Mouse (Mus musculus) CD4-positive, CD25-positive, alpha-beta regulatory T cell, adult 4 months (primary cell): ENCODE results near the gene Melk. TPM values are rescaled to one million over a fixed set of nuclear protein-coding genes. Genes with fewer than 3 reads are reported as not detected.

Experiments used
- ATAC-seq: one replicate; pipeline ENCODE4 v1.8.0; 2017
- polyA plus RNA-seq, 2 experiments: library from polyadenylated mRNA; unstranded; fragments of 100-300 nt; shearing (Covaris generic); gene quantifications; one replicate each; pipeline ENCODE4 v1.2.1; 2017

The Melk gene
- polyA plus RNA-seq, result 1 to 10 TPM; 5.2 to 8.1 TPM

- peak; percentile 91 for ATAC-seq
These were observed at the start of gene Melk for GRCm38 (mm10) chr4:44300781-44301750. TSS of gene Melk (plus strand) at chr4:44300876.

- no peak for ATAC-seq
These were observed 49.2 kb upstream of the Melk start for GRCm38 (mm10) chr4:44251521-44251920.

GRCm38 (mm10) chr4:44251966-44252916 is 48.4 kb upstream of the Melk start:
- ATAC-seq, result no peak

- no peak for ATAC-seq
These were observed 47.5 kb upstream of the Melk start for GRCm38 (mm10) chr4:44253191-44253590.

- no peak for ATAC-seq
These were observed 46.1 kb upstream of the Melk start for GRCm38 (mm10) chr4:44254579-44254978.

DNA sequence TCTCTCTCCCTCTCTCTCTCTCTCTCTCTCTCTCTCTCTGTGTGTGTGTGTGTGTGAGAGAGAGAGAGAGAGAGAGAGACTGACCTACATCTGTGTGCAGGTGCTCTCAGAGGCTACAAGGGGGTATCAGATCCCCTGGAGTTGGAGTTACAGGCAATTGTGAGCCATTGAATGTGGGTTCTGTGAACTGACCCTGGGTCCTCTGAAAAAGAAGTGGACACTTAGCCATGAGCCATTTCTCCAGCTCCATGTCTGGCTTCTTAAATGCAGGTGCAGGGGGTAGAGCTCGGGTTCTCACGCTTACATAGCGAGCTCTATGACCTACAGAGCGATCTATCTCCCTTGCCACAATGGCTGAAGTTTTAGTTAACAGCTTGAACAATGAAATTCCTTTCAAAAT is 41.5 kb upstream of the Melk start:
- no peak for ATAC-seq

DNA sequence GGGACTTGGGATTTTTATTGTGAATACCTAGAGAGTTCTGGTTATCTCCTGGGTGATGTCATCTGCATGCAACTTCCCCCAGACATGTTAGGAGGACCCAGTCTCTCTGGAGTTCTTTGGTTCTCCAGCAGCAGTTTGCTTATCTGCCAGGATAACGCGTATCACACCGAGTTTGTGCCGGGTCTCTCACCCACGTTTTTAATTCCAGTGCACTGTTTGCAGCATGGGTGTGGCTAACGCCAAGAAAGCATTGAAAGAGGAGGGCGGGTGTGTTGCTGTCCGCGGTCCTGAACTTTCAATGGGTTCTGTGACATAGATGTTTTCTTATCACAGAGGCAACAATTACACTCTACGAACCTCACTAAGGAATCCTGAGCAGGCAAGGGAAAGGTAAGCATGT is 40.4 kb upstream of the Melk start:
- no peak for ATAC-seq

GRCm38 (mm10) chr4:44265500-44265899 is 35.2 kb upstream of the Melk start:
- no peak for ATAC-seq

DNA sequence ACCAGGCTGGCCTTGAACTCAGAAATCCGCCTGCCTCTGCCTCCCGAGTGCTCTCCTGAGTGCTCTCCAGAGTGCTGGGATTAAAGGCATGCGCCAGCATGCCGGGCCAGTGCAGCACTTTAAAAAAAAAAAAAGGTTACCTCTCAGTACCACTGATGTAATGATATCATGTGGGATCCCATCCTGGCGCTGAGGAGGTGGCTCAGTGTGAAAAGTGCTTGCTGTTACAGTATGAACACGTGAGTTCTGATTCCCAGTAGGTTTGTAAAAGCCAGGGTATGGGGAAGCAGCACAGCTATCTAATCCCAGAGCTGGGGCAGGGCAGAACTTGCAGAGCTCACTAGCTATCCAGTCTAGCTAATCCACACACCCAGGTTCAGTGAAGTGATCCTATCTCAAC is 33.2 kb upstream of the Melk start:
- no peak for ATAC-seq

DNA sequence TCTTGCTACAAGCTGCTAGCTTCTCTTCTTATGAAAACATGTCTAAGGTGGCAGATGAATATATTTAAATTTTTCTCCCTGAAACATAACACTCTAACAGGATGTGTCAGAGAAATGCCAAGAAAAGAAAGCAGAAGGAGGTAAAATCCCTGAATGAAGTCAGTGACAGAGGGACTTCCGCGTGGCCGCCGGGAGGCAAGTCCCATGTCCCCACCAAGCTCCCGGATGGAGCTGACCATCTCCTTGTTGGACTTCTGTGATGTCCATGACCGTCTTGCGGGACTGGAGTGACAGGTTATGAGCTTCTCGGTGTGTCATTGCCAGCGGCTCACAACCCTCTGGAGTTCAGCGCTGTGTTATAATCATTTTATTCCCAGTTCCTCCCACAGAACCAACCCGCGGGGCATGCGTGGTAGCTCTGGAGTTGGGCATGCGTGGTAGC is 31.3 kb upstream of the Melk start:
- ATAC-seq, result no peak

GRCm38 (mm10) chr4:44271134-44271533 is 29.5 kb upstream of the Melk start:
- peak; percentile 98 for ATAC-seq

- ATAC-seq, result no peak
These were observed 18.9 kb upstream of the Melk start for GRCm38 (mm10) chr4:44281597-44282265.

- ATAC-seq, result peak; percentile 78
These were observed 8.1 kb upstream of the Melk start for GRCm38 (mm10) chr4:44292534-44292933.

- ATAC-seq, result no peak
These were observed 4.8 kb upstream of the Melk start for GRCm38 (mm10) chr4:44295837-44296236.

DNA sequence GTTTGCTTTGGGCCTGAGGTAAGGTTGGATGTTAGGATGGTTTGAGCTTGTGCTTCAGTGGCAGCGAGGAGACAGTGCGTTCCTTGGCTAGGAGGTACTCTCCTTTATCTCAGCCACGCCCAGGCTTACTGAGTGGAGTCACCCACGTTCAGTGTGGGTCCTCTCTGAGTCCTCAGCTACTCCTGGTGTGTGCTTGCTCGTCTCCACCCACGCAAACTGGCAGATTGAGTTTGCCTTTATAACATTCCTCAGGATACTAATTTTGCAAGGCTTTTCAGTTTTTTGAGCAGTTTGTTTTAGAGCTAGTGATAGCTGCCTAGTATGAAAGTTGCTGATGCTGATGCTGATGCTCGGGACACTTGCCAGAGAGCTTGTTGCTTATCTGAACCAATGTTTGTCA is 5.9 kb downstream of the Melk start:
- no peak for ATAC-seq

GRCm38 (mm10) chr4:44310429-44310828 is 9.8 kb downstream of the Melk start:
- peak; percentile 71 for ATAC-seq

DNA sequence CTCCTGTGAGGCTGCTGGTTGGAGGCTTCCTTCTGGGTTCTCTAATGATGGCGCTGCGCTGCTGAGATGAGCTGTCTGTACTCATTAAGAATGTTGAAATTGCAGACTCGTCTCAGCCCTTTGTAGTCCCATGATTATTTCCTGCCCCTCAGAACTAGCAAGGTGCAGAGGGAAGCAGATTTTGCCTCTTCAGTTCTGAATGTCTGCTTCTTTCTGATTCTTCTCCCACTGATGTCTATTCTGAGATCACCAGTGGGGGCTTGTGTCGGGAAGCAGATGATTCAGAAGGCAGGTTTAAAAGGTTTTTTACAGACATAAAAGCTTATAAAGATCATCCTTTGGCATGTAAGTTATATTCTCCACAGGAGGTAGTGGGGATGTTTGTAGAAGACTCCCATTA is 10.2 kb downstream of the Melk start:
- ATAC-seq, result no peak

DNA sequence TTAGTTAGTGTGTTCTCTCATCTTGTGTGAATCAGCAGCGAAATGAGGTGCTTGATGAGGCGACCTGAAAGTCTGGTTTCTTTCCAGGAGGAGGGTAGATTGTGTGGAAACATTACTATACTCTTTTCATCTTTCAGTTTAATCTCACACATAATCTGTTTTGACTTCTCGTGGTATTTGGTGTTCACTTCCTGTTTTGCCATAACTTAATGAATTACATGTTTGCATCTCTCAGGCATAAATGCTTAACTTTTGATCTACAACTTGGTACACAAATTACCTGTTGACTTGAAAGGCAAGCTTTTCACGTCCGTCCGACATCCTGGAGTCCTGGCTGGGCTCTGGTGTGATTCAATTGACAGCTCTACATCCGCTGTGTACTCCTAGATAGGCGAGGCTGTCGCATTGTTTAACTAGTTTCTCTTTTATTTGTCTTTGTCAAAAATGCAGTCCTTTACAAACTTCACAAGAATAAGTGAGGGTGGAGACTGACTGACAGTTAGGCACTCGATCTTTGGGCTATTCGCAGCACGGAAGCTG is 15.7 kb downstream of the Melk start:
- ATAC-seq, result peak; percentile 84

DNA sequence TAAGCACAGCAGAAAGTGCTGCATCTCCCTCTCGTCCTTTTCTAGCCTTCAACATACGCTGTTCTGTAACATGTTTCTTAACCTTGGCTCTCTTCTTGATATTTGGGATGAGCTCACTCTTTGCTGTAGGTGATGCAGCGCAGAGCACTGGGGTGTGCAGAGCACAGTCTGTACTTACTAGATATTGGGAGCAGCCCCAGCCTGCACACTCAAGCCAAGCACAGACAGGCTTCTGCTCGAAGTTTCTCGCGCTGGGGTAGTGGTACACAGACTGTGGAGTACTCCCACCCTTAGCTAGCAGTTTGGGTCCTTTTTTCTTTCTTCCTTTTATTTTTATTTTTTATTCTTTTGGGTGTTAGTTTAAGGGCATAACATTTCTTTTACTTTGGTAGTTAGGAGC is 19.8 kb downstream of the Melk start:
- no peak for ATAC-seq

DNA sequence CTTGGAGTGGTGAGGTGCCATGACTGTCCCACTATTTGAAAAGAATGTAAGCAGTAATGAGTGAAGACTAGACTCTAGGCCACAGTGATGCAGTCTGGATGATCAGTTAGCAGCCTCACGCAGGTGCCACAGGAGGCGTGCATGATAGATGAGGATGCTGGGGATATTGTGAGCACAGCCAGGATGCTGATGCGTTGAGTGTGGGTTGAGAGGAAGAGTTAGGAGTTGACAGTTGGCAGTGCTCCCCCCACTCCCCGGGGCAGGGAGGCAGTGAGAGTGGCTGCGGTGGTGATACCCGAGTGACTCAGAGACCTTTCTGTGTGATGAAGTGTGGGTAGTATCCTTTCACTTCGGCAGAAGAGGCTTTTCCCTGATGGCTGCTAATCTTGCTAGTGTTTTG is 21.4 kb downstream of the Melk start:
- ATAC-seq, result no peak

- ATAC-seq, result no peak
These were observed 24.8 kb downstream of the Melk start for GRCm38 (mm10) chr4:44325453-44325852.

- ATAC-seq, result no peak
These were observed 26.0 kb downstream of the Melk start for GRCm38 (mm10) chr4:44326721-44327120.
